Mouse (Mus musculus): Measurements from ENCODE around the gene Srsf9.

DNA sequence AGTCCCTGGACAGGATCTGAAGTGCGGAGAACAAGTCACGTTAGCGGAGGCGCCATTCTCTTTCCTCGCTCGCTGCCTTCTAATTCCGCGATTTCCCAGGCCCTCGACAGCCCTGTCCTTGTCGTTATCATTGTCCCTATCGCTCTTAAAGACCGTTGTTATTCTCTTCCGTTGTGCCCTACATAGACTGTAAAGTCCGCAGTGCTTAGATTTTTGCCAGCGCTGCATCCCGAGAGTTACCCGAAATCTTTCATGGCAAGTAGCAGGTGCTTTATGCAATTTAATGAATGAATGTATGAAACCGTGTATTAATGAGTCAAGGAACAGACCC, 22.2 kb downstream of the Srsf9 start:
- no peak for TF ChIP-seq CTCF (IDR thresholded peaks at IDR 0.05; ENCODE audit: low read depth)
- no peak for TF ChIP-seq EP300 (optimal IDR thresholded peaks at IDR 0.05)

Measured in stomach, postnatal 0 days (tissue).